Mouse (Mus musculus) erythroblast, embryonic 14.5 days (primary cell): ENCODE data around the gene Plekhf1.

Experiments used
- GATA1 ChIP-seq: IDR thresholded peaks from 2 replicates; pipeline ENCODE4 v1.6.1; 2012; ENCODE audit warnings: low read length, inconsistent platforms, mixed read lengths
- TAL1 ChIP-seq: IDR thresholded peaks from 3 replicates; pipeline ENCODE4 v1.6.1; 2012; ENCODE audit warnings: low read length, inconsistent platforms, mixed read lengths

DNA sequence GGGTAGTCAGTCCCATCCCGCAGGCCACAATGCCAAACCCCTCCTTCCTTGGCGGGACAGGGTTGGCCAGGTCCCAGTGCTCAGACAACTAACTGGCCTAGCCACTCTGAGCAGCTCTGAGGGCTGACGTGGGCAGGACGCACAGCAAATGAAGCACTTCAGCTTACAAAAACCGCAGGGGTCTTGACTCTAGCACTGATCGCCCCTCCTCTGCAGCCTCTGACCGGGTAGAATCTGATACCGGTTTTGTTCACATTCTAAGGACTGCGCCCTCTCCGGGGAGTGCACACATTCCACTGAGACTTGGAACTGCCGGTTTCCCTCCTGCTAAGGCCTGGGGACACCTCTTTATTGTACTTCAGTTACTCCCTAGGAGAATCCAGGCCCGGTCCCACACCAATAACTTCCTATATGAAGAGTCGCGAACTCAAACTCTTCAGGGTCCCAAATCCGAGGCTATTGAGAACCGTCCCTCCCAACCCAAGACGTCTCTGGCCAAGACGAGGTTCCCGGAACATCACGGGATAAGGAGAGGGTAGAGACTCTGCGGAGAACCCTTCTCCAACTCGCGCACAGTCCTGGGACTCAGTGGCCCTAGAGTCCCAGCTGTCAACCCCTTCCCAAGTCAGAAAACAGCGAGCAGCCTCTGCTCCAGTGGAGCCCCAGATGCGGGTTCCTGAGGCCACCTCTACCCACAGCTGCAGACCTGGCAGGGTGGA, 476 bp downstream of the Plekhf1 start:
- TF ChIP-seq TAL1, result no peak
- no peak for TF ChIP-seq GATA1
